Comparison of ENCODE assay signal across 8 mouse cellular contexts in the genomic region with DNA sequence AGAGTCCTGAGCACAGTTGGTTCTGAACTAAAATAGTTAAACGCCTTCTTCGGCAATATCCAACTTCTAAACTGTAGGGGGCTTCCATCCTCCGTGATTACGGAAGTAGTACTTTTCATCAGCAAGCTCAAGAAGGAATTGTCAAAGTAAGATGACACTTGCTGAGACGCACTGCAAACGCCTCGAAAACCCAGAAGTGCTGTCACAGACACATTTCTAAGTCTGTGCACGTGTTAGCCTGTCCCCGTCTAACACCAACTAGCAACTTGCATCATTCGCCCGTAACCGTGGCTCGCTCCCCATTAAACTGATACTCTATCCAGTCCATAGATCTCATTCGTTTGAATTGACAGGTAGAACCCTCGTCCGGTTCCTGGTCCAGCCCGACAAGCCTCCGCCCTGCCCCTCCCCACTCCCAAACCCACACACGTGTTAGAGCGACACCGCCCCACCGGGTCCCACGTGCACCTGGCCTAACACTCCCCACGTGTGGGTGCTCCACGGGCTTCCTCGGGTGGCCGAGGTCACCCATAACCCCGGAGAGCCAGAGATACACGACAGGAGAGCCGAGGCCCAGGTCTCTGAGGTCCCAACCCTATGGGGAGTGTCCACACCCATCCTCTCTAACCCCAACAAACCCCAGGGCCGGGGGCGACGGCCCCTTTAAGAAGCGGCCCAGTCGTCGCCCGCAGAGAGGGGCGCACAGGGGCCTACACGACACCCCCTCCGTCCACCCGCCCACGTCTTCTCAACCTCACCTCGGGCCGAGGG. TPM values are rescaled to one million over a fixed set of nuclear protein-coding genes. Genes with fewer than 3 reads are reported as not detected.
DNase-seq lines count a peak whose midpoint lies in the region; ATAC-seq lines count a peak whose summit lies in the region.

No protein-coding gene starts in this region.

- under 1% methylated on average over 42 of the region's 44 CpGs for WGBS in hindbrain, embryonic 14.5 days

- ATAC-seq in hindbrain, embryonic 14.5 days (ENCODE audit: low FRiP score), result peak; percentile 66

- peak overlapping the region; percentile 70 for H3K4me2 ChIP-seq in hindbrain, embryonic 14.5 days (replicated peaks)

- H3K27me3 ChIP-seq in hindbrain, embryonic 14.5 days (ENCODE audit: control insufficient read depth, insufficient read depth, low read length), result no peaks in the 10 kb centered on the region

- peak overlapping the region; percentile 98 for H3K27ac ChIP-seq in hindbrain, embryonic 14.5 days

- H3K9ac ChIP-seq in hindbrain, embryonic 14.5 days, result peak overlapping the region; percentile 97

- no peaks in the 10 kb centered on the region for H3K9me3 ChIP-seq in hindbrain, embryonic 14.5 days (ENCODE audit: control insufficient read depth, low read length)

- peaks cover 6% of the 10 kb centered on the region; the same call in 1 of the 2 replicates for H3K36me3 ChIP-seq in hindbrain, embryonic 14.5 days (replicated peaks; ENCODE audit: control insufficient read depth, insufficient read depth)

- H3K4me1 ChIP-seq in hindbrain, embryonic 14.5 days (replicated peaks; ENCODE audit: control insufficient read depth, insufficient read depth, low read length), result peaks cover 21% of the 10 kb centered on the region

- peak; percentile 40 for DNase-seq in WW6 (ENCODE audit: low read depth, low spot score)
- peak; percentile 79 to 81 for DNase-seq in cerebellum, postnatal 25 days
- DNase-seq in frontal cortex, postnatal 25 days (ENCODE audit: low spot score in 2 of 2), result peak; percentile 44 to 50
- peak; percentile 49 for DNase-seq in hindbrain, embryonic 14.5 days (ENCODE audit: low spot score)
- peak; percentile 32 to 56 for DNase-seq in layer of hippocampus, postnatal 25 days (ENCODE audit: extremely low spot score in 1 of 2, low spot score in 1 of 2)
- DNase-seq in lung, postnatal 14 days, result peak; percentile 57
- peak; percentile 69 for DNase-seq in retina, embryonic 14.5 days (ENCODE audit: low spot score)
- DNase-seq in thymus, postnatal 4 days, result peak; percentile 72

- H3K4me3 ChIP-seq in hindbrain, embryonic 14.5 days (replicated peaks; ENCODE audit: low read length), result peak overlapping the region; percentile 89

RNA-seq across cellular contexts. Expression of gene Ino80, which starts 0.7 kb away (rescaled TPM):
- 4.7 and 4.8 TPM in 2 replicates for polyA plus RNA-seq in hindbrain, embryonic 14.5 days (2014; fragmentation: Nextera tagmentation; extraction: Ambion mirVana)
- 10 to 100 TPM; 16.0 to 19.1 TPM for total RNA-seq in layer of hippocampus, postnatal 25 days (2021)

Comparison
In these comparisons a context has a peak if more than half of its experiments do, and no peak if none do; other contexts are left out.
1. Peak in every context shown above with its lines: DNase-seq, ATAC-seq, H3K4me3 ChIP-seq and H3K27ac ChIP-seq.